Mouse (Mus musculus): ENCODE results near the gene Ntn5. TPM values are rescaled to one million over a fixed set of nuclear protein-coding genes. Genes with fewer than 3 reads are reported as not detected.

The Ntn5 gene
- polyA plus RNA-seq, 1 experiment, result 0.47 TPM

DNA sequence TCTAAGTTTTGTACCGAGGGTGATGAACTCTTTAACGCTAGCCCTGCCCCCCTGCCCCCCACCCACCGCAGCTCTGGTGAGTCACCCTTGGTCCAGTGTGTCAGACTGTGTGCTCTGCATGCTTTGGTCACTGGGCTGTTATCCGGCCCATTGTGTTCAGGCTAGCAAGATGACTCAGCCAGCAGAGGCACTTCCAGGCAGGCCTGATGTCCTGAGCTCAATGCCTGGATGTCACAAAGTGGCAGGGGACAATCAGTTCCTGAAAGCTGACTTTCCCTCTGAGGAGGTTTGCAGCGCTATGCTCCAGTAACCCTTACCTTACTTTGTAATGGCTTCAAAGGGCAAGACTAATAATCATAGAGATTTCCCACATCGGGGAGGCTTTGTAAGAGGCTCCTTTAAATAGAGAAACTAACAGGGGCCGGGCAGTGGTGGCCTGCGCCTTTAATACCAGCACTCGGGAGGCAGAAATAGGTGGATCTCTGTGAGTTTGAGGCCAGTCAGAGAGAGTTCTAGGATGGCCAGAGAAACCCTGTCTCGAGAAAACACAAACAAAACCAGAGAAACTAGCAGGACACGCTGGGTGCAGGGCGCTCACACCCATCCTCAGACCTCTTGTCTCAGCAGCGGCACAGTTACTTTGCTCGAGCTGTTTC lies 3.7 kb upstream of the Ntn5 start:
- H3K27ac ChIP-seq (ENCODE audit: insufficient read depth, low read depth, low read length), result peak overlapping the region; percentile 29; the same call in 1 of the 2 replicates

DNA sequence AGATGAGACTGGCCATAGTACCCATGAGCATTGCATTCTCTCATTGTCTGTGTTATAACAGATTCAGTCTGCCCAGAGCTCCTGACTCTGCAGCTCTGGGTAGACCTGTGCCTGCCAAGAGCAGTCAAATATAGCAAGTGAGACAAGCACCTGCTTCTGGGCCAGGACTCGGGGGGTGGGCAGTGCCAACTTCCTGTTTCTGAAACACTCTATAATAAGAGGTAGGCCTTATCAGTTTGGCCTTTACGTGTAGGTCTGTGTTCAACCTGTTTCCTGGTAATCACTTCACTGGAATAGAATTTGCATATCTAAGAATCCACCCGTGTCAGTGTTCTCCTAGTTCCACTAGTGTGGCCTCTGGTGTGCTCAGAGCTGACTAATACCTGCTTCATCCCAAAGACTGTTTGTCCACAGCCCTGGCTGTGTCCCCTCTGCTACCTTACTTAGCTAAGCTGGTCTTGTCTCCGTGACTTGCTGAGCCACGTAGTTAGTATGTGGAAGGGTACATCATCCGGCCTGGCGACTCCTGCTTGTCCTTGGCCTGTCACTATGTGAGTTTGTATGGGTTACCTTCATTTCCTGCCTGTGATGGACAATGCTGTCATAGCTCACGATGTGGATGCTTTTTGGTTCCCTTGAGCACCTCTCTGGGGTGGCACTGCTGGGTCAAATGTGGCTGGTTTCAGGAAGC lies 2.6 kb upstream of the Ntn5 start:
- Histone ChIP-seq H3K27ac (ENCODE audit: insufficient read depth, low read depth, low read length) (peak overlapping the region; percentile 71), H3K4me1 (ENCODE audit: control insufficient read depth, insufficient read depth, insufficient read length, low read length) (peaks cover 9% of the 10 kb centered on the region), H3K36me3 (ENCODE audit: control insufficient read depth, insufficient read depth, low read length) (no peaks in the 10 kb centered on the region), H3K4me3 (ENCODE audit: low read depth, low read length) (no peak overlapping the region), H3K27me3 (ENCODE audit: control insufficient read depth, insufficient read depth, low read length) (peaks cover 21% of the 10 kb centered on the region)
- TF ChIP-seq CTCF (IDR thresholded peaks at IDR 0.05; ENCODE audit: extremely low read depth, insufficient read length, insufficient replicate concordance, low read depth, low read length) (no peak), POLR2A (IDR thresholded peaks at IDR 0.05; ENCODE audit: low read depth, low read length) (no peak)
- 44% methylated on average over 8 of the region's 8 CpGs for WGBS

More for the DNA sequence above, 3.7 kb upstream of the Ntn5 start:
- H3K4me3 ChIP-seq (ENCODE audit: low read depth, low read length), result no peak overlapping the region
- WGBS, result 65% methylated on average over 14 of the region's 14 CpGs
- no peaks in the 10 kb centered on the region for H3K36me3 ChIP-seq (ENCODE audit: control insufficient read depth, insufficient read depth, low read length)
- no peak for TF ChIP-seq POLR2A (IDR thresholded peaks at IDR 0.05; ENCODE audit: low read depth, low read length)
- no peak for TF ChIP-seq CTCF (IDR thresholded peaks at IDR 0.05; ENCODE audit: extremely low read depth, insufficient read length, insufficient replicate concordance, low read depth, low read length)
- peaks cover 28% of the 10 kb centered on the region for H3K27me3 ChIP-seq (ENCODE audit: control insufficient read depth, insufficient read depth, low read length)
- H3K4me1 ChIP-seq (ENCODE audit: control insufficient read depth, insufficient read depth, insufficient read length, low read length), result peaks cover 9% of the 10 kb centered on the region

DNA sequence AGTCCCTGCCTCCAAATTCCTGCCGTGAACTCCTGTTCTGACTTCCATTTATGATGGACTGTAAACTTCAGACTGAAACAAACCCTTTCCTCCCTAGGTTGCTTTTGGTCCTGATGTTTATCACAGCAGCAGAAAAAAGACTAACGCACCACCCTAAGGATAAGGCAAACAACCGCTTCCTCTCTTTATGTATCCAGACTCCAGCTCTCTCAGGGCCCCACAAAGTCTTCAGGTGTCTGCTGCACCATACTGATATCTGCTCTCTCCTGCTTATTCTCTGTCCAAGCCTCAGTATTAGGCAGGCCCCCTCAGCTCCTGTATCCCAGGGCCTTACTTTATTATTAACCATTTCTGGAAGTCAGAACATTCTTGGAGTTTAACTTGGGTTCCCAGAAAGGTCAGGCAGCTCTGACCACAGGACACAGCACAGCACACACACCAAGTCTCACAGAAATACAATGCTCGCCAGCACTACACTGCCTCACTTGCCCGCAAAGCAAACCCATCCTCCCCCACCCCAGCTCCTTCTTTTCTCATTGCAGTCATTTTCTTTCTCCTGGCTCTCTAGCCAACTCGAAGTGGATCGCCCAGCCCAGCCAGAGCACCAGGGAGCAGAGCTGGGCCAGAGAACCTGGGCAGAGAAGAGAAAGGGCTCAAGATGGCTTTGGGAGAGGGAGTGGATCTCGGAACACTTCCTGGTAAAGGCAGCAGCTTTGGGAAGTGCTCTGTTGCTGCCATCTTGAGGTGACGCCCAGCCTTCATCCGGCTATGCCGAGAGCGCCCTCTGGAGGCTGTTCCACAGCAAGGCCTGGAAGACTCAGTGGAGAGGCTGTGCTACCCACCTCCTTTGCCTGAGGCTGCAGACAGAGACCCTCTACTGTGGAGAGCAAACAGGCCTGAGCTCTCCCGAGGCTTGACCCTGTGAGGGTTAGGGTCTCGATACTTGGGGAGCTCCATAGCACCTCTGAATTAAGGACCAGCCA lies 1.4 kb upstream of the Ntn5 start:
- peaks cover 15% of the 10 kb centered on the region; the same call in 1 of the 2 replicates for H3K27me3 ChIP-seq (ENCODE audit: control insufficient read depth, insufficient read depth, low read length)
- peaks cover 4% of the 10 kb centered on the region for H3K4me1 ChIP-seq (ENCODE audit: control insufficient read depth, insufficient read depth, insufficient read length, low read length)
- TF ChIP-seq POLR2A (IDR thresholded peaks at IDR 0.05; ENCODE audit: low read depth, low read length) (0 out of 2 replicates have a peak, but pooled peaks have one; percentile 10), CTCF (IDR thresholded peaks at IDR 0.05; ENCODE audit: extremely low read depth, insufficient read length, insufficient replicate concordance, low read depth, low read length) (peak; percentile 98)
- peak overlapping the region; percentile 33; the same call in 1 of the 2 replicates for H3K27ac ChIP-seq (ENCODE audit: insufficient read depth, low read depth, low read length)
- no peaks in the 10 kb centered on the region for H3K36me3 ChIP-seq (ENCODE audit: control insufficient read depth, insufficient read depth, low read length)
- H3K4me3 ChIP-seq (ENCODE audit: low read depth, low read length), result peak overlapping the region; percentile 16; the same call in 1 of the 2 replicates
- WGBS, result 36% methylated on average over 14 of the region's 14 CpGs

DNA sequence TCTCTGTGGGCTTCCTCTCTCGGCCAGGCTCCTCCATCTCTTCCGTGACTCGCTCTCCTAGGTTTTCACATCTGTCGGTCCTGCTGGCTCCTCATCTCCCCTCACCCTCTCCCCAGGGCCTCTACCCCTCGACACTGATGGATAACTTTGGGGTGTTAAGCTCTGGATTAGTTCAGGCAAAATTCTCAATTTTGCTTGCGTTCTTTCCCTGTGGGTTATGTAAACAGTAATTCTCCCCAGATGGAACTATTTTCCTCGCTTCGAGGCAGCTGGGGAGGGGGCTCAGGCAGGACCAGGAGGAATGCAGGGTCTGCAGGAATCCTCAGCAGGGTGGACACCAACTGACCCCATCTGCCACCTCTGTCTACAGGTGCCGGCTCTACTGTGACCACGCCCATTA lies 2.0 kb downstream of the Ntn5 start:
- no peak overlapping the region for H3K27ac ChIP-seq (ENCODE audit: insufficient read depth, low read depth, low read length)
- TF ChIP-seq POLR2A (IDR thresholded peaks at IDR 0.05; ENCODE audit: low read depth, low read length) (no peak), CTCF (IDR thresholded peaks at IDR 0.05; ENCODE audit: extremely low read depth, insufficient read length, insufficient replicate concordance, low read depth, low read length) (no peak)

DNA sequence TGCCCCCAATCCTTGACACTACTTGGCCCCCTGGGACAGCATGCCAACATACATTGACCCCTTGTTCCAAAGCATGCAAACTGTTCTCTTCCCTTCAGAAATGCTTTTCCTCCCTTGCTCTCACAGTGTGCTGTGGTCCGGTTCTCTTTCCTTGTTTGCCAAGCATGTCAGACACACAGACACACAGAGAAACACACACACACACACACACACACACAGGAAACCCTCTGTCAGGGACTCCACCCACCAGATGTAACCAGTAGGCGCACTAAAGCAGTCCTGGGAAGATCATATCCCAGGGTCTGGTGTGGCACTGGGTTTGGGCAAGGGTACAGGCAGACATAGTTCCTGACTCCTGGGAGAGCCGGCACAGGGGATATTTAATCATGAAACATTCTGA lies 3.0 kb downstream of the Ntn5 start:
- Histone ChIP-seq H3K4me3 (ENCODE audit: low read depth, low read length) (no peak overlapping the region), H3K27ac (ENCODE audit: insufficient read depth, low read depth, low read length) (no peak overlapping the region), H3K36me3 (ENCODE audit: control insufficient read depth, insufficient read depth, low read length) (no peaks in the 10 kb centered on the region), H3K27me3 (ENCODE audit: control insufficient read depth, insufficient read depth, low read length) (peaks cover 5% of the 10 kb centered on the region; the same call in 1 of the 2 replicates), H3K4me1 (ENCODE audit: control insufficient read depth, insufficient read depth, insufficient read length, low read length) (peaks cover 3% of the 10 kb centered on the region)
- TF ChIP-seq CTCF (IDR thresholded peaks at IDR 0.05; ENCODE audit: extremely low read depth, insufficient read length, insufficient replicate concordance, low read depth, low read length) (no peak), POLR2A (IDR thresholded peaks at IDR 0.05; ENCODE audit: low read depth, low read length) (no peak)
- WGBS, result 57% methylated on average over 3 of the region's 3 CpGs

More for the DNA sequence above, 2.0 kb downstream of the Ntn5 start:
- Histone ChIP-seq H3K36me3 (ENCODE audit: control insufficient read depth, insufficient read depth, low read length) (no peaks in the 10 kb centered on the region), H3K4me1 (ENCODE audit: control insufficient read depth, insufficient read depth, insufficient read length, low read length) (peaks cover 3% of the 10 kb centered on the region), H3K27me3 (ENCODE audit: control insufficient read depth, insufficient read depth, low read length) (peaks cover 5% of the 10 kb centered on the region; the same call in 1 of the 2 replicates), H3K4me3 (ENCODE audit: low read depth, low read length) (no peak overlapping the region)
- 61% methylated on average over 10 of the region's 10 CpGs for WGBS

DNA sequence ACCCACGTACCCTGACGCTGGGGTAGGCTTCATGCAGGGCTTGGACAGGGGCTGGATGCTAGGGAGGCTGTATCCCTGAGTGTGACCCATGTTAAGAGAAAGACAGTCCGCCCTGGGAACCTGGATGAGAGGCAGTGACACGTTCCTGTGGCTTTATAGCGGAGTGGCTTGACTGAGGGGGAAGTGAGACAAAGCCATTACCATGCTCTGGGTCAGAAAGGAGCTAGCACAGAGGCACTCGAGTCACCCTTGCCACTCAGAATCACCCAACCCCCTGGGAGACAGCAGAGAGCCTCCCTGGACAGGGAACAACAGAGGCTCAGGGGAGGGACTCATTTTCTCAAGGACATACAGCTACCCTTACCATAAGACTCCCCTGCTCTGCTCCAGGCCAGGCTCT lies 5.3 kb downstream of the Ntn5 start:
- H3K4me1 ChIP-seq (ENCODE audit: control insufficient read depth, insufficient read depth, insufficient read length, low read length), result no peaks in the 10 kb centered on the region
- no peaks in the 10 kb centered on the region for H3K36me3 ChIP-seq (ENCODE audit: control insufficient read depth, insufficient read depth, low read length)
- H3K27me3 ChIP-seq (ENCODE audit: control insufficient read depth, insufficient read depth, low read length), result peaks cover 5% of the 10 kb centered on the region; the same call in 1 of the 2 replicates
- H3K27ac ChIP-seq (ENCODE audit: insufficient read depth, low read depth, low read length), result no peak overlapping the region
- 71% methylated on average over 6 of the region's 6 CpGs for WGBS
- H3K4me3 ChIP-seq (ENCODE audit: low read depth, low read length), result no peak overlapping the region
- TF ChIP-seq CTCF (IDR thresholded peaks at IDR 0.05; ENCODE audit: extremely low read depth, insufficient read length, insufficient replicate concordance, low read depth, low read length), result no peak

Measured in small intestine, adult 2 months (tissue).